Mouse (Mus musculus) E14TG2a.4 (cell line): ENCODE data around the gene Lrguk.

ENCODE experiments used
- H3K27me3 ChIP-seq: 2 replicates; pipeline ENCODE4 v1.6.1; 2014; ENCODE audit warnings: low read length, control low read depth; ENCODE audit not compliant: insufficient read depth
- H3K36me3 ChIP-seq: 2 replicates; pipeline ENCODE4 v1.6.1; 2014; ENCODE audit warnings: low read length, control low read depth; ENCODE audit not compliant: insufficient read depth
- H3K4me1 ChIP-seq: replicated peaks from 2 replicates; pipeline ENCODE4 v1.6.1; 2014; ENCODE audit warnings: low read depth, low read length, control low read depth
- H3K4me3 ChIP-seq: replicated peaks from 2 replicates; pipeline ENCODE4 v1.5.1; 2014; ENCODE audit warnings: mild to moderate bottlenecking, low read length
- H3K9me3 ChIP-seq: 2 replicates; pipeline ENCODE4 v1.6.1; 2014; ENCODE audit warnings: low read length, control low read depth
- CTCF ChIP-seq: conservative IDR thresholded peaks from 2 replicates; pipeline ENCODE4 v1.5.1; 2014; ENCODE audit warnings: low read length
- NANOG ChIP-seq: IDR thresholded peaks from 2 replicates; pipeline ENCODE4 v1.6.1; 2014; ENCODE audit warnings: borderline replicate concordance, low read length, mixed read lengths
- POU5F1 ChIP-seq: IDR thresholded peaks from 2 replicates; pipeline ENCODE4 v1.6.1; 2014; ENCODE audit warnings: low read length, borderline replicate concordance

The Lrguk gene

GRCm38 (mm10) chr6:34155137-34155804, 126.0 kb downstream of the Lrguk start:
- H3K27me3 ChIP-seq: no peaks in the 10 kb centered on the region
- no peak for TF ChIP-seq POU5F1
- no peak for TF ChIP-seq NANOG
- TF ChIP-seq CTCF: no peak
- H3K36me3 ChIP-seq: peaks cover 50% of the 10 kb centered on the region
- H3K9me3 ChIP-seq: no peaks in the 10 kb centered on the region
- H3K4me1 ChIP-seq: peaks cover 15% of the 10 kb centered on the region
- no peak overlapping the region for H3K4me3 ChIP-seq

DNA sequence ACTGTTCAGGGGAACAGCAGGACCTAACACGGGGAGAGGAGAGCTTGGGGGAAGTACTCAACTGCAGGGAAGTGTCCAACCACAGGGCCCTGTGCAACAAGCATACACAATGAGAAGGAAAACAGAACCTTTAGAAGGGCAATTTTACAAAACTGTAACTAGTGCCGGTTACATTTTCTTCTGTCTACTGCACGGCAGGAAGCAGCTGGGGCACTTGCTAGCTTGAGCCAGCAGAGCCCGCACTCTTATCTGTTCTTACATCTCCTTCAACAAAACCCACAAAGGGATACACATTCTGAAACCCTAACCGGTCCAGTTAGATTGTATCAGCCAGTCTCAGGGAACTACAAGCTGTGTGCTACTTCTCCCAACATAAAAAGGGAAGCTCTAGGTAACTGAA, 126.8 kb downstream of the Lrguk start:
- no peak overlapping the region for H3K4me3 ChIP-seq
- H3K4me1 ChIP-seq: peaks cover 15% of the 10 kb centered on the region
- TF ChIP-seq POU5F1: no peak
- TF ChIP-seq CTCF: no peak
- no peak for TF ChIP-seq NANOG
- no peaks in the 10 kb centered on the region for H3K9me3 ChIP-seq
- H3K27me3 ChIP-seq: no peaks in the 10 kb centered on the region
- H3K36me3 ChIP-seq: peaks cover 58% of the 10 kb centered on the region

GRCm38 (mm10) chr6:34156841-34157748, 127.8 kb downstream of the Lrguk start:
- H3K4me3 ChIP-seq: no peak overlapping the region
- H3K36me3 ChIP-seq: peaks cover 68% of the 10 kb centered on the region
- peaks cover 15% of the 10 kb centered on the region for H3K4me1 ChIP-seq
- TF ChIP-seq POU5F1: no peak
- no peaks in the 10 kb centered on the region for H3K27me3 ChIP-seq
- no peaks in the 10 kb centered on the region for H3K9me3 ChIP-seq

DNA sequence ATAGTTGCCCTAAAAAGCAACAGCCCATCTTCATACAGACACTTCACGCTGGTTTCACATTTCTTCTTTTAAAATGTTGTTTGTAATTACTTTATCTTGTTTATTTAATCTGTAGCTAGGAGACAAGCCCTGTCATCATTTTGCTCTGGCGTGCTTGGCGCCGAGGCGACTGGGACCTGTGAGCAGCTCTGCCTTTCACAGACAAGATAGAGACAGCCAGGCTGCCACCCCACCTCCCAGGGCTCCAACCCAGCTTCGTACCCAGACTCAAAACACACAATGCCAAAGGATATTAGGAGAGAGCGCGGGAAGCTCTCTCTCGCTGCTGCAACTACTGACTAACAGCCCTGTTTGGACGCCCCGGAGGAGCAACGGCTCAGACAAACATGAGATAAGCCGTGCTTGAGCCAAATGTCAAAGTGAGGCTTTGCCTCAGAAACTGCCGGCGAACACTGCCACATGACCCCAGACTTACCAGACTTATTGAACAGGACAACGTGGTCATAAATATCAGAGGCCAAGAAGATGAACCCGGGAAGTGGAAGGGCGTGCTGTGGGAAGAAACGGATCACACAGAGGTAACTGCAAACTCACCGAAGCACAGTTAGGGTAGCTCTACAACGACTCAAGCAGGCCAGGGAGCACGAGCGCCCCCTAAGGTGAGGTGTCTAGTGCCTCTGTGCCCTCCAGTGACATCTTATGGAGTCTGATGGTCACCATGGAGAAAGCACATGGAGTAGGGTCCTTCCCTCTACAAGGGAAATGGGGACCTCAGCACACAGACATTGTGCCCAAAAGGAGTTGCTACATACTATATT, 131.0 kb downstream of the Lrguk start:
- no peak overlapping the region for H3K4me3 ChIP-seq
- peaks cover 94% of the 10 kb centered on the region for H3K36me3 ChIP-seq
- no peaks in the 10 kb centered on the region for H3K9me3 ChIP-seq
- no peak for TF ChIP-seq POU5F1
- TF ChIP-seq CTCF: peak; percentile 25
- H3K4me1 ChIP-seq: no peaks in the 10 kb centered on the region
- no peaks in the 10 kb centered on the region for H3K27me3 ChIP-seq

DNA sequence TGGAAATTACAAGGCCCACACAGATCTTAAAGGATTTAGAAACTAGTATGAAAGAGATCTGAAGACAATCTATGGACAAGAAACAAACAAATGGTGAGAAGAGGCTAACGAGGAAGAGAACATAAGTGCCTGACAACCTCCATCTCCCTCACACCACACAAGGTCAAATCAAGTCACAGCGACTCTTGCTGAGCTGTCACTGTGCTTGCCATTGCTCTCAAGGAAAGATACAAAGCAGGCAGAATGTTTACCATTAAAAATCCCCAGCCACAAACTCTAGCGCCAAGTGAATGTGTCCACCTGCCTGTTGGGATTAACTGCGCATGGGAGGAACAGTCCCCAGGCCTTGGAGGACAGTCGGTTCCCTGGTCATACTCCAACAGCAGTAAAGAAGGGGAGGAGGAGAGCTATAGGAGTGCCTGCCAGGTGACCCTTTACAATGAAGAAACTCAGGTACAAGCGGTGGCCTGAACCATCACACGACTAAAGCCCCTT, 131.6 kb downstream of the Lrguk start:
- no peak overlapping the region for H3K4me3 ChIP-seq
- H3K9me3 ChIP-seq: no peaks in the 10 kb centered on the region
- no peaks in the 10 kb centered on the region for H3K4me1 ChIP-seq
- no peaks in the 10 kb centered on the region for H3K27me3 ChIP-seq
- peaks cover 97% of the 10 kb centered on the region for H3K36me3 ChIP-seq
- no peak for TF ChIP-seq CTCF
- no peak for TF ChIP-seq NANOG
- TF ChIP-seq POU5F1: no peak

DNA sequence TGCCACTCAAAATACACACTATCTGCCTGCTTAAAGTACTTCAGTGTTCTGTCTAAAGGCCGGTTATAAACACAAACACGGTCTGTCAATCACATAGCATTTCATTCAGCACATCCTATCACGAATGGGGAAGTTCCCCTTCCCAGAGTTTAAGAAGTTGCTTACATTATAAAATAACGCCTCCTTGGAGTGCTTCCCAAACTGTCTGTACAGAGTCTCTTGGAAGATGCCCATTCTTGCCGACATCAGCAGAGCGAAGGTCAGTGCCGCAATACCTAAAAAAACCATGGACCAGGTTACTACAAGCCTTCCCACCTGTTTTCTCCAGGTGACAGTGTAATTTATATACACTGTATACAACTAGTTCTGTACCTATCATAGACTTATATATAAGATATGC, 132.3 kb downstream of the Lrguk start:
- Histone ChIP-seq H3K9me3 (no peaks in the 10 kb centered on the region), H3K4me1 (no peaks in the 10 kb centered on the region), H3K27me3 (no peaks in the 10 kb centered on the region), H3K4me3 (no peak overlapping the region), H3K36me3 (peaks cover 98% of the 10 kb centered on the region)
- TF ChIP-seq POU5F1: no peak

- Histone ChIP-seq H3K4me1 (no peaks in the 10 kb centered on the region), H3K4me3 (no peak overlapping the region), H3K27me3 (no peaks in the 10 kb centered on the region), H3K36me3 (peaks cover 98% of the 10 kb centered on the region), H3K9me3 (no peaks in the 10 kb centered on the region)
- no peak for TF ChIP-seq POU5F1
- TF ChIP-seq CTCF: no peak
- no peak for TF ChIP-seq NANOG
These were observed 133.4 kb downstream of the Lrguk start for GRCm38 (mm10) chr6:34162607-34163006.

DNA sequence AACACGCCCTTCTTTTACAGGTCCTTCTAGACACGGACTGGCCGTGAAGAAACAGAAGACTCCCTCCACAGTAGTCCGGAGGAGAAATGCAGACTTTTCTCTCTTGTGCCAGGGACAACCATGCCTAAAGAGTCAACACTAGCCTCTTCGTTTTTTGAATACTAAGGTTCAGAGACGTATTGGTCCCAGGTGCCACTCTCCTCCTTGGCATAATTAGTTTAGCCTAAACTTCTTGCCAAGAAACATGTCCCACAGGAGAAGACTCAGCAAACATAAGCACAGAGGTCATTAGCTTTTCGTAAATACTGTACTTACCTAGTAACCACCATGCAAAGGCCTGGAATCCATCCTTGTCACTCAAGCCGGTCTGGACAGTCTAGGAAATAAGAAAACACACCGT, 133.8 kb downstream of the Lrguk start:
- Histone ChIP-seq H3K36me3 (peaks cover 96% of the 10 kb centered on the region), H3K27me3 (no peaks in the 10 kb centered on the region), H3K4me3 (no peak overlapping the region), H3K9me3 (no peaks in the 10 kb centered on the region), H3K4me1 (no peaks in the 10 kb centered on the region)
- TF ChIP-seq CTCF (no peak), POU5F1 (no peak), NANOG (no peak)
